Mouse (Mus musculus) kidney, adult 9 months (tissue): Measurements from ENCODE around the gene Psmd11.

Experiments
- DNase-seq: peaks from one replicate; pipeline ENCODE4 v3.0.0; 2022

Gene Psmd11

GRCm38 (mm10) chr11:80483536-80484067 lies 55.2 kb downstream of the Psmd11 start:
- no peak for DNase-seq

GRCm38 (mm10) chr11:80484191-80484791 lies 55.9 kb downstream of the Psmd11 start:
- DNase-seq, result no peak

- no peak for DNase-seq
Observed at GRCm38 (mm10) chr11:80485120-80485551, 56.7 kb downstream of the Psmd11 start.

GRCm38 (mm10) chr11:80485622-80486206 lies 57.3 kb downstream of the Psmd11 start:
- no peak for DNase-seq

GRCm38 (mm10) chr11:80487904-80488587 lies 59.6 kb downstream of the Psmd11 start:
- no peak for DNase-seq

GRCm38 (mm10) chr11:80489172-80489881 lies 60.9 kb downstream of the Psmd11 start:
- no peak for DNase-seq

GRCm38 (mm10) chr11:80489882-80490196 lies 61.4 kb downstream of the Psmd11 start:
- DNase-seq, result no peak

- no peak for DNase-seq
Observed at GRCm38 (mm10) chr11:80490831-80491230, 62.4 kb downstream of the Psmd11 start.

- DNase-seq, result no peak
Observed at GRCm38 (mm10) chr11:80493186-80493585, 64.8 kb downstream of the Psmd11 start.

- no peak for DNase-seq
Observed at GRCm38 (mm10) chr11:80494852-80495251, 66.4 kb downstream of the Psmd11 start.

- no peak for DNase-seq
Observed at GRCm38 (mm10) chr11:80495972-80496371, 67.6 kb downstream of the Psmd11 start.

- no peak for DNase-seq
Observed at GRCm38 (mm10) chr11:80496640-80497039, 68.2 kb downstream of the Psmd11 start.

- DNase-seq, result no peak
Observed at GRCm38 (mm10) chr11:80497225-80497919, 69.0 kb downstream of the Psmd11 start.

- no peak for DNase-seq
Observed at GRCm38 (mm10) chr11:80498328-80499070, 70.1 kb downstream of the Psmd11 start.

GRCm38 (mm10) chr11:80499550-80499952 lies 71.1 kb downstream of the Psmd11 start:
- no peak for DNase-seq

- DNase-seq, result no peak
Observed at GRCm38 (mm10) chr11:80503281-80503680, 74.9 kb downstream of the Psmd11 start.

- no peak for DNase-seq
Observed at GRCm38 (mm10) chr11:80503726-80504452, 75.5 kb downstream of the Psmd11 start.

- DNase-seq, result no peak
Observed at GRCm38 (mm10) chr11:80504519-80505385, 76.3 kb downstream of the Psmd11 start.

- DNase-seq, result no peak
Observed at GRCm38 (mm10) chr11:80505581-80505980, 77.2 kb downstream of the Psmd11 start.

GRCm38 (mm10) chr11:80506483-80506882 lies 78.1 kb downstream of the Psmd11 start:
- DNase-seq, result no peak
